Mouse (Mus musculus) G1E (cell line): ENCODE measurements at regions not wholly inside any gene's neighbourhood (a gene's known extent, or its start where the extent isn't known, plus 50 kb on each side); places are given as distances from the start of the nearest gene placed in this dataset.

Experiments
- GATA1 ChIP-seq: IDR thresholded peaks from 2 replicates; pipeline ENCODE4 v1.6.1; 2012; ENCODE audit warnings: borderline replicate concordance, low read length, inconsistent platforms, mixed read lengths
- TAL1 ChIP-seq: conservative IDR thresholded peaks from 2 replicates; pipeline ENCODE4 v1.6.1; 2012; ENCODE audit warnings: low read depth, low read length, inconsistent platforms, mixed read lengths

- no peak for TF ChIP-seq GATA1
- no peak for TF ChIP-seq TAL1
Observed at GRCm38 (mm10) chr11:18753856-18754255, 264.9 kb downstream of the Meis1 start.
